Comparison of ENCODE assay signal across 8 mouse cellular contexts in genomic region chr12:40222251-40223081, GRCm38 (mm10). TPM values are rescaled to one million over a fixed set of nuclear protein-coding genes. Genes with fewer than 3 reads are reported as not detected.
DNase-seq lines count a peak whose midpoint lies in the region; ATAC-seq and TF ChIP-seq lines count a peak whose summit lies in the region.

No protein-coding gene starts in this region.

- no peaks in the 10 kb centered on the region for H3K9me3 ChIP-seq in embryonic facial prominence, embryonic 14.5 days (ENCODE audit: control insufficient read depth, low read length)
- H3K9me3 ChIP-seq in limb, embryonic 12.5 days = no peaks in the 10 kb centered on the region
- no peaks in the 10 kb centered on the region for H3K9me3 ChIP-seq in midbrain, embryonic 14.5 days (ENCODE audit: control insufficient read depth, low read length)

- H3K4me2 ChIP-seq in embryonic facial prominence, embryonic 14.5 days (ENCODE audit: low read depth, low read length) = peak overlapping the region; percentile 57
- H3K4me2 ChIP-seq in limb, embryonic 12.5 days = peak overlapping the region; percentile 68
- peak overlapping the region; percentile 67 for H3K4me2 ChIP-seq in midbrain, embryonic 14.5 days (ENCODE audit: low read length)

- peaks cover 3% of the 10 kb centered on the region; the same call in 1 of the 2 replicates for H3K4me1 ChIP-seq in bone marrow, adult 2 months (ENCODE audit: control insufficient read depth, insufficient read depth, low read length)
- peaks cover 26% of the 10 kb centered on the region for H3K4me1 ChIP-seq in embryonic facial prominence, embryonic 14.5 days (ENCODE audit: control insufficient read depth, insufficient read depth, low read length)
- H3K4me1 ChIP-seq in limb, embryonic 12.5 days (replicated peaks) = peaks cover 19% of the 10 kb centered on the region
- peaks cover 26% of the 10 kb centered on the region for H3K4me1 ChIP-seq in midbrain, embryonic 14.5 days (ENCODE audit: control insufficient read depth, insufficient read depth, low read length)

- DNase-seq in A20 (ENCODE audit: low read depth, low spot score) = peak; percentile 93
- peak; percentile 99 for DNase-seq in embryonic facial prominence, embryonic 14.5 days (ENCODE audit: low spot score)
- DNase-seq in heart, adult 8-10 months (ENCODE audit: low spot score) = peak; percentile 96
- DNase-seq in kidney, adult 8-10 months = peak; percentile 98
- peak; percentile 97 for DNase-seq in midbrain, embryonic 14.5 days
- DNase-seq in spleen, adult 12 weeks (ENCODE audit: low spot score) = peak; percentile 84

- H3K27ac ChIP-seq in bone marrow, adult 2 months (ENCODE audit: control insufficient read depth, insufficient read depth, low read depth, low read length, poor library complexity) = peak overlapping the region; percentile 90
- H3K27ac ChIP-seq in embryonic facial prominence, embryonic 14.5 days (replicated peaks; ENCODE audit: low read depth, low read length) = peak overlapping the region; percentile 98
- peak overlapping the region; percentile 95 for H3K27ac ChIP-seq in limb, embryonic 12.5 days
- H3K27ac ChIP-seq in midbrain, embryonic 14.5 days (replicated peaks; ENCODE audit: low read depth, low read length) = peak overlapping the region; percentile 96

- peak; percentile 95 for ATAC-seq in embryonic facial prominence, embryonic 14.5 days (ENCODE audit: low read depth)
- peak; percentile 93 for ATAC-seq in limb, embryonic 12.5 days (ENCODE audit: insufficient number of reproducible peaks, insufficient read depth, low FRiP score, low TSS enrichment, low read depth)
- peak; percentile 93 for ATAC-seq in midbrain, embryonic 14.5 days (ENCODE audit: low FRiP score, low TSS enrichment)

- under 1% methylated on average over 81 of the region's 81 CpGs for WGBS in bone marrow, adult 2 months
- WGBS in embryonic facial prominence, embryonic 14.5 days = under 1% methylated on average over 60 of the region's 81 CpGs
- WGBS in limb, embryonic 12.5 days = under 1% methylated on average over 81 of the region's 81 CpGs
- WGBS in midbrain, embryonic 14.5 days = under 1% methylated on average over 81 of the region's 81 CpGs

- H3K27me3 ChIP-seq in embryonic facial prominence, embryonic 14.5 days (replicated peaks; ENCODE audit: control insufficient read depth, insufficient read depth, low read length) = no peaks in the 10 kb centered on the region
- H3K27me3 ChIP-seq in limb, embryonic 12.5 days = no peaks in the 10 kb centered on the region
- H3K27me3 ChIP-seq in midbrain, embryonic 14.5 days (ENCODE audit: control insufficient read depth, insufficient read depth, low read length) = no peaks in the 10 kb centered on the region

- TF ChIP-seq CTCF in bone marrow, adult 2 months (IDR thresholded peaks at IDR 0.05; ENCODE audit: control insufficient read depth, insufficient read depth, low read length) = no peak

- no peaks in the 10 kb centered on the region for H3K36me3 ChIP-seq in embryonic facial prominence, embryonic 14.5 days (ENCODE audit: control insufficient read depth, insufficient read depth, low read length)
- H3K36me3 ChIP-seq in limb, embryonic 12.5 days = no peaks in the 10 kb centered on the region
- H3K36me3 ChIP-seq in midbrain, embryonic 14.5 days (ENCODE audit: control insufficient read depth, insufficient read depth, low read length) = no peaks in the 10 kb centered on the region

- H3K4me3 ChIP-seq in bone marrow, adult 2 months (replicated peaks; ENCODE audit: control insufficient read depth, low read depth, low read length) = peak overlapping the region; percentile 98
- peak overlapping the region; percentile 100 for H3K4me3 ChIP-seq in embryonic facial prominence, embryonic 14.5 days (ENCODE audit: low read depth, low read length)
- H3K4me3 ChIP-seq in limb, embryonic 12.5 days (replicated peaks) = peak overlapping the region; percentile 95
- peak overlapping the region; percentile 100 for H3K4me3 ChIP-seq in midbrain, embryonic 14.5 days (replicated peaks; ENCODE audit: low read depth, low read length)

- TF ChIP-seq POLR2A in bone marrow, adult 2 months (IDR thresholded peaks at IDR 0.05; ENCODE audit: borderline replicate concordance, control insufficient read depth, low read depth, low read length) = peak; percentile 27; the same call in 1 of the 2 replicates

- H3K9ac ChIP-seq in embryonic facial prominence, embryonic 14.5 days (ENCODE audit: low read depth, low read length) = peak overlapping the region; percentile 94
- peak overlapping the region; percentile 90 for H3K9ac ChIP-seq in limb, embryonic 12.5 days (replicated peaks)
- peak overlapping the region; percentile 88 for H3K9ac ChIP-seq in midbrain, embryonic 14.5 days (replicated peaks; ENCODE audit: low read length)

RNA-seq across cellular contexts. Expression of gene Lsmem1, which starts 23.2 kb away (rescaled TPM):
- polyA plus RNA-seq in bone marrow, adult 2 months (2011; ENCODE audit: insufficient read depth, insufficient read length, low replicate concordance, missing spikeins) = 1.4 and 2.2 TPM in 2 replicates
- 4.5 and 4.7 TPM in 2 replicates for polyA plus RNA-seq in embryonic facial prominence, embryonic 14.5 days (2014; fragmentation: Nextera tagmentation; extraction: Ambion mirVana)
- 10 to 100 TPM; 54.6 to 69.7 (median 59.4) TPM for total RNA-seq in heart, adult 8-10 months (2022)
- polyA plus RNA-seq in limb, embryonic 12.5 days (2016; fragmentation: Nextera tagmentation; extraction: Ambion mirVana) = 0.19 TPM in 1 of 2 replicates, not detected in the other
- not detected in 2 replicates for polyA plus RNA-seq in midbrain, embryonic 14.5 days (2014; fragmentation: Nextera tagmentation; extraction: Ambion mirVana)

RNA-seq across cellular contexts. Expression of gene Ifrd1, which starts 25.8 kb away (rescaled TPM):
- polyA plus RNA-seq in bone marrow, adult 2 months (2011; ENCODE audit: insufficient read depth, insufficient read length, low replicate concordance, missing spikeins) = 47.2 and 86.5 TPM in 2 replicates
- 115 and 127 TPM in 2 replicates for polyA plus RNA-seq in embryonic facial prominence, embryonic 14.5 days (2014; fragmentation: Nextera tagmentation; extraction: Ambion mirVana)
- 10 to 100 TPM; 69.0 to 89.2 (median 83.0) TPM for total RNA-seq in heart, adult 8-10 months (2022)
- 128 and 131 TPM in 2 replicates for polyA plus RNA-seq in limb, embryonic 12.5 days (2016; fragmentation: Nextera tagmentation; extraction: Ambion mirVana)
- polyA plus RNA-seq in midbrain, embryonic 14.5 days (2014; fragmentation: Nextera tagmentation; extraction: Ambion mirVana) = 186 and 201 TPM in 2 replicates

Comparison
In these comparisons a context has a peak if more than half of its experiments do, and no peak if none do; other contexts are left out.
1. Peak in every context shown above with its lines: DNase-seq, ATAC-seq, H3K4me3 ChIP-seq and H3K27ac ChIP-seq.